Mouse (Mus musculus): ENCODE results near the gene Mgat5.

DNA sequence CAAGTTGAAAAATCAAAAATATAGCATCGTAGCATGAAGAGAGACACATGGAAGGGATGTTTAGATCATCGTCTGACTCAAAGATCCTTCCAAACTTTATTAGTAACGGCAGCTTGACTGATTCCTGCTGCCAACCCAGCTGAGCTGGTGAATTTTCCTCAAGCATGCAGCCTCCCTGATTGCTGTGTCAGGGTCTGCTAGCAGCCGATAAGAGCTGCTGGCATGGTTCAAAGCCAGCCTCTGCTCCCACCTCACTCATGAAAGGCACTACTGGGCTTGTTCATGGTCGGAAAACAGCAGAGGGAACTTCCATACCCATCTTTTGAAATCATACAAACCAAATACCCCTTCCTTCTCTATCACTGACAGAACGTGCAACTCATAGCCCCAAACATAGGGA, 12.4 kb upstream of the Mgat5 start:
- TF ChIP-seq POLR2A (IDR thresholded peaks at IDR 0.05; ENCODE audit: borderline replicate concordance, low read depth, low read length) = no peak
- TF ChIP-seq CTCF (IDR thresholded peaks at IDR 0.05; ENCODE audit: low read depth, low read length) = no peak
